Mouse (Mus musculus): ENCODE results near the gene Pgap1.

The Pgap1 gene

DNA sequence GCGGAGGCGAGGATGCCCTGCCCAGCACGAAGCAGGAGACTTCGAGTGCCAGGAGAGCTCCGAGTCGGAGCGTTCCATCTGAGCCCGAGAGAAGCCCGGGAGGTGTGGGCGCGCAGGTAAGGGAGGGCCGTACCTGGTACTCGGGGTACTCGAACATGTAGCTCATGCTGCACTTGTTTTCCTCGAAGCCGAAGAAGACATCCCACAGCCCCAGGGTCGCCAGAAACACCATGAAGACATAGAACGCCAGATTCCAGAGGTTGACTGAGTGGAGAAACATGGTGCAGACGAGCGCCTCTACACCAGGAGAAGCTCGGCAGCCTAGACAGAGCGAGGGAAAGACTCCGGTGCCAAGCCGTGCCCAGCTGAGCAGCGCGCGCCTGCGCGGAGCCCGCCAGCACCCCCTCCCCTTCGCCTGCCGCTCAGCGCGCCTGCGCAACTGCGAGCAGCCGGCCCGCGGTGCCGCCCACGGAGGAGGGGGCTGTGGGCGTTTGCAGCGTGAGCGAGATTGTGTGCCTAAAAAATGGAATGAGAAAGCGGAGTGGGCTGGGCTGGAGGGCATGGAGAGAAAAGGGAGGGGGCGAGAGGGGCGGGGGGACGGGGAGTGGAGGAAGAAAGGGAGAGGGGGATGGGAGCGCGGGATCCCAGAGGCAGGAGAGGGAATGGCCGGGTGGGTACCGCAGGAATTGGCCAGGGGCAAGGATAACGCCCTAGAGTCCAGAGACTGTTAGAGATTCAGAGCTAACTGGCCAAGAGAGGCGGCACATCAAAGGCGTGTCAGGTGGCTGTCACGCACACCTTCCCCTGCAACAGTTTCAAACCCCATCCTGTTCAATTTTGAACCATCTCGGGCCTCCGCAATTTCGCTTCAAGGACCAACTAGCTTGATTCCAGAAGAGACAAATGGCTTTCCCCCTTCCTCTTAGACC lies at the start of gene Pgap1:
Gene Pgap1 (minus strand): TSS at position 384 of the 929 bp plus-strand sequence.
- WGBS: under 1% methylated on average over 57 of the region's 59 CpGs

DNA sequence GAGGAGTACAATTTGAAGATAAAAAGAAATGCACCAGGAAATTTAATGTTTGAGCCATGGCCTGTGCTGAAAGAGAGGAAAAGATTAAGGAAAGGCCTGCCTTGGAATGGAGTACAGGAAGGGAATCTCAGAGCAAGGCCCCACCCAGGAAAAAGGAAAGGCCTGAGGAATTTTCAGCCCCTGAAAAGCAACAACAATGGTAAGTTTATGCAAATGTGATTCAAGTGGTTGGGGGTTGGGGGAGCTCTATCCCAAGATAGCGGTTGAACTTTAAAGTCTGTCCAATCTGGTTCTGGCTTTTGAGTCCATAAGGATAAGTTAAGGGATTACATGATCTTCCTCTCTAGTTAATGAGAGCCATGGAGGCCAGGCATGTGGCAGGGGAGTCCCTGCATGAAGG lies 49.5 kb upstream of the Pgap1 start:
- 90% methylated on average over 1 of the region's 1 CpGs for WGBS

- WGBS: 95% methylated on average over 9 of the region's 9 CpGs
Observed at GRCm38 (mm10) chr1:54601692-54602091, 44.2 kb upstream of the Pgap1 start.

DNA sequence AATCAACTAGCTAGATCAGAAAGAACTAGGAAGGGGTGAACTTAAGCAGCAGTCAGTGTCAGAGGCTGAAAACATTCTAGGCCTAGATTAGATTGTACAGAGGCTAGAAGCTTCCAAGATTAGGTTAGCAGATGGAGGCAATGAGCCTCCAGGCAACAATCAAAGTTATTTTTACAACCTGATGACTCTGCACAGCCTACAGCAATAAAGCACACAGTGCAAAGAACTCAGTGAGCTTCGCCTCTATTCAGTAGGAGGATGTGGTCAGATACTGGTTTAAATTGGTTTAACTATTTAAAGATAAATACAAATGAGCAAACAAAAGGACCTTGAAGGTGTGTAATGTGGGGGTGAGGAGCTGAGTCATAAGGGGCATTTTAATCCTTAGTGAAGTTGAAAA lies 42.8 kb upstream of the Pgap1 start:
- WGBS: 62% methylated on average over 1 of the region's 1 CpGs

GRCm38 (mm10) chr1:54597594-54598217 lies 40.2 kb upstream of the Pgap1 start:
- 49% methylated on average over 4 of the region's 4 CpGs for WGBS

- 51% methylated on average over 2 of the region's 2 CpGs for WGBS
Observed at GRCm38 (mm10) chr1:54596151-54596550, 38.7 kb upstream of the Pgap1 start.

GRCm38 (mm10) chr1:54587076-54587475 lies 29.6 kb upstream of the Pgap1 start:
- 93% methylated on average over 5 of the region's 5 CpGs for WGBS

DNA sequence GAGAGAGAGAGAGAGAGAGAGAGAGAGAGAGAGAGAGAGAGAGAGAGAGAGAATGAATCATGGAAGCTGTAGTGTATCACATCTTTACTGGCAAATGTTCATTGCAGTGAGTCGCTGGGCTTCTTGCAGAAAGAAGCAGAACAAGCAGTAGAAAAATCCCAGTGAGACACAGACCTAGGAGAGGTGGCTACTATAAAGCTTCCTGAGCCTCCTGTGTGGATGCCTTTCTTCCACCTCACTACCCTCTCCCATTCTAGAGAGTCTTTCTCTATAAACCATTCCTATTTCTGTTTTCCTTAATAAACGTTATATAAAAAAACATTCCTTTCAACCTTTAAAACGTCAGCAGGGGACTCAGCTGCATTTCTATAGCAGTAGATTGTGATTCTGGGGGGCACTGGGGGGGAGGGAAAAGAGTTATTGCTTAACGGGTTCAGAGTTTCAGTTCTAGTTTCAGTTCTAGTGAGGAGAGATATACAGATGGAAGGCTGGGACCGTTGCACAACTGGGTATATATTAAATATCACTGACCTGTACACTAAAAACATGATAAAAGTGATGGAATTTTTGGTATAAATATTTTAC lies 28.6 kb upstream of the Pgap1 start:
- WGBS: 51% methylated on average over 5 of the region's 5 CpGs

- 41% methylated on average over 9 of the region's 9 CpGs for WGBS
Observed at GRCm38 (mm10) chr1:54585278-54585846, 27.9 kb upstream of the Pgap1 start.

GRCm38 (mm10) chr1:54584588-54585277 lies 27.2 kb upstream of the Pgap1 start:
- 47% methylated on average over 2 of the region's 2 CpGs for WGBS

DNA sequence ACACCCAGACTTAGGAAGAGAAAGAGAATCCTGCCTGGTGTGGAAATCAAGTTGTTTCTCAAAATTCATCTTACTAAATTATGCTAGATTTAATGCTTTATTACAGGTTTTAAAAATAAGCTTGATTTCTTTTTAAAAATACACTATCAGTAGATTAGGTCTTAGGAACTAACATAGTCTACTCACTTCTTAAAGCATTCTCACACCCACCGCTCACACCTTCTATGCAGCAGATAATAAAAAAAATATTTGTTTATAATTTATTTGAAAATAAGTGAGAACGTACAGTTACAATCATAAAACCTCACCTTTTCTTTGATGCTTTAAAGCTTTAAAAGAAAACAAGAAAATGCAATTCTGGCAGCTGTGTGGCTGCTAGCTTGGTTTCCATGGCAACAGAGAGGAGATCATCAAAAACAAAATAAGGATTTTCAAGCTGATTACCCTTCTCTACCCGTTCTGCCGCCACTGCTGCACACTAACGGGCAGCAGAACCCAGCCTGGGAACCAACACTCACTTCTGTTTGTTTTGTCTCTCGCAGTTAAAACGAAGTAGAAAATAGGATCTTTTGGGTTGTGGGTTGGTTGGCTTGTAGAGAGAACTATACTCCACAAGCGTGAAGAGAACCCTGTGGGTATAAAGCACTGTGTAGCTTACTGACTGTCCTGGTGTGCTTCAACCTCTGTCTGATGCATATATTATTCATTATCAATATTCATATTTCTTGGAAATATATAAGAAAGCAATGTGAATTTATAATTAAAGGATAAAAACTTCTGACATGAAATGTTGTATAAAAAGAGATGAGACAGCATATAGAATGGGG lies 21.1 kb upstream of the Pgap1 start:
- WGBS: 20% methylated on average over 8 of the region's 8 CpGs

DNA sequence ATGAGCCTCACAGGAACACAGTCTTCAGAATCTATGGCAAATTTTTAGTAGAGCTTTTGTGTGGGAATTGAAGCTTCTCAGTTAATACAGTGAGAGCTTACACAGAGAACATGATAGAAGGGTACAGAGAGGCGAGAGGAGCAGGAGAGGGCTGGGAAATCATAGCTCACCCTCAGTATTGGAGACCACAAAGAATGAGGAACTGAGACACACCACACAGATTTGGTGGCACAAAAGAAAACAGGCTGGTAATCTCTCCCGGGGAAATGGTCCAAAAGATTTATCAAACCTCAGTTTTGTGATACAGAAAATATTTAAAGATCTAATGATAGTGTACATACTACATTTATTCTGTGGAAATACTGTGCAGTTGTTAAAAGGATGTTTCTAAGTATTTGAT lies 11.6 kb upstream of the Pgap1 start:
- 77% methylated on average over 2 of the region's 2 CpGs for whole genome bisulfite sequencing

DNA sequence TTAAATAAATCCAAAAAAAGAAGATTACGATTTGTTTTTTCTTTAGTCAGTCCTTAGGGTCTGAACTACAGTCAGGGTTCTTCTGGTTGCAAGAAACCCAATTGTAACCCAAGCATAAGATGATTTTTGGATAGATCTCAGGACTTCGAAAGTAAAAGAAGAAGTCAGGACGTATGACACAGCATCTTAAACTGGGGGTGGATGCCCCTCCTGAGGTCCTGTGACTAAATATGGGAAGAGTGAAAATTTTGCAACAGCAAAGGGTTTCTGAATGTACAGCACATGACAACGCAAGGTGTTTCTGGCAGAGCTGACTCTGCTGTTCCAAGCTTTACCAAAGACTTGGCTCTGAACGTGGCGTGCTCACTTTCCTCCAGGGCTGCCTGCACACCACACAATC lies 6.4 kb upstream of the Pgap1 start:
- 88% methylated on average over 6 of the region's 6 CpGs for WGBS

DNA sequence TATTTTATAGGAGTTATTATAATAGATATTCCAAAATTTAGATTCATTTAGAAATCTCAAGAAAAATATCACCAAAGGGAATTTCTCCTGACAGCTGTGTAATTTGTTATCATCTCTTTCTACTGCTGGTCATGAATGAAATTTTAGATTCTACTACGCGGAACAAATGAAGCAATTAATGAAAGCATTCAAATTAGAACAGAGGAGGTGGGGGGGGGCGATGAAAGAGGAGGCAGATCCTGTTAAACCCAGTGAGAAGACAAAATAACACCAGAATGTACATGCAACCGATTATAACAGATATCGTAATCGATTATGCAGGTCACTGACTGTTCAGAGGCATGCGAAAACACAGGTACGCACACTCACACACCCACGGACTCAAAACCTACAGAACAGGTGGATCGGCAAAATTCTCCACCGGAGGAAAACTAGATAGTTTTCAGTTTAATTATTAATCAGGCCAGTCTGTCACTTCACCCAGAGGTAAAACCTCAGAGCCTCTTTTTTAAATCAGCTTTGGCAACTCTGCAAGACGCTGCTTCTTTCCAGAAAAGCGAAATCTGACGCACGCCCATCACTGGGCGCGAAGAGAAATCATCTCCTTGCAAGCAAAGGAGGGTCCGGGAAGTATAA lies 780 bp downstream of the Pgap1 start:
- WGBS: 3% methylated on average over 18 of the region's 18 CpGs

- WGBS: 51% methylated on average over 4 of the region's 4 CpGs
Observed at GRCm38 (mm10) chr1:54555364-54556140, 1.9 kb downstream of the Pgap1 start.

GRCm38 (mm10) chr1:54552621-54553020 lies 4.9 kb downstream of the Pgap1 start:
- 98% methylated on average over 2 of the region's 2 CpGs for WGBS

DNA sequence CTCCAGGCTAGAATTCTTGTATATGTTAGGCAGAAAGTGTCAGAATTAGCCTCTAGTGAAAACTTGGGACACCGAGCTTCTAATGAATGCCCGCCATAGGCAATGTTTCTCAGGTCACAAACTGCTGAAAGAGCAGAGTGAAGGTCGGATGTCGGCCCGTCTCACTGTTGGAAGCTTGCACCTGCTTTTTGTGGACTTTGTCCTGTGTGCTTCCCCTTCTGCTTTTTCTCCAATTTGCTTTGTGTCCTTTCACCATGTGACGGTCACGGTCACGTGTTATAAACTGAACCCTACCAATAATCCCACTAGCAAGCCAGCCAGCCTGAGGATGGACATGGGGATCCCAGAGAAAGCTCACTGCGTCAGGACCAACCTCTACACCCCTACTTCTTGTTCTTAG lies 12.3 kb downstream of the Pgap1 start:
- 94% methylated on average over 9 of the region's 9 CpGs for WGBS

GRCm38 (mm10) chr1:54542920-54543319 lies 14.6 kb downstream of the Pgap1 start:
- 97% methylated on average over 2 of the region's 2 CpGs for WGBS

GRCm38 (mm10) chr1:54531170-54531569 lies 26.3 kb downstream of the Pgap1 start:
- 66% methylated on average over 6 of the region's 6 CpGs for WGBS

DNA sequence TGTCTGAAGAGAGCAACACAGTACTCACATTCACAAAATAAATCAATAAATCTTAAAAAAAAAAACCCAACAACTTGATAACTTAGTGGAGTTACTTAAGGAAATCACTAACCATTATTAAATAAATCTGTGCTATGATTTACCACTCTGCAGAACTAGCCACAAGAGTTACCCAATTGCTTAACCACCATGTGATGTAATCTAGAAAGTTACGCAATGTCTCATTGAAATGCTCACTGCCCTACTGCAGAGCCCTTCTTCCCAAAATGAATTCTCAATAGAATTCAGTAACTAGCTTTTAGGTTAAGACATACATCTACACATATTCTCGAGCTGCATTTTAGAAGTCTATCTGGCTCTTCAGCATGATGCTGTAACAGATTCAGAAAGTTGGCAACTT lies 33.8 kb downstream of the Pgap1 start:
- 76% methylated on average over 2 of the region's 2 CpGs for WGBS
